Mouse (Mus musculus) right cerebral cortex, postnatal 25 days (tissue): ENCODE measurements at regions not wholly inside any gene's neighbourhood (a gene's known extent, or its start where the extent isn't known, plus 50 kb on each side); places are given as distances from the start of the nearest gene placed in this dataset.

ENCODE experiments used
- DNase-seq: peaks from one replicate; pipeline ENCODE4 v3.0.0; 2022

GRCm38 (mm10) chr10:97282841-97283496, 196.4 kb upstream of the Dcn start:
- no peak for DNase-seq

GRCm38 (mm10) chr10:97304791-97305355, 174.5 kb upstream of the Dcn start:
- no peak for DNase-seq

- no peak for DNase-seq
Observed at GRCm38 (mm10) chr10:97309580-97309979, 169.8 kb upstream of the Dcn start.

- DNase-seq, result no peak
Observed at GRCm38 (mm10) chr10:97312509-97312908, 166.9 kb upstream of the Dcn start.

- DNase-seq, result peak; percentile 90
Observed at GRCm38 (mm10) chr10:97312978-97313377, 166.4 kb upstream of the Dcn start.

GRCm38 (mm10) chr10:97313407-97313901, 166.0 kb upstream of the Dcn start:
- peak; percentile 89 for DNase-seq

- no peak for DNase-seq
Observed at GRCm38 (mm10) chr10:97332639-97333038, 146.8 kb upstream of the Dcn start.

- DNase-seq, result no peak
Observed at GRCm38 (mm10) chr10:97334044-97334443, 145.4 kb upstream of the Dcn start.

- DNase-seq, result no peak
Observed at GRCm38 (mm10) chr10:97334606-97335150, 144.7 kb upstream of the Dcn start.

GRCm38 (mm10) chr10:97338033-97338692, 141.2 kb upstream of the Dcn start:
- DNase-seq, result no peak

GRCm38 (mm10) chr10:97339866-97340706, 139.3 kb upstream of the Dcn start:
- no peak for DNase-seq

GRCm38 (mm10) chr10:97345347-97345746, 134.1 kb upstream of the Dcn start:
- DNase-seq, result peak; percentile 71

- no peak for DNase-seq
Observed at GRCm38 (mm10) chr10:97346949-97347348, 132.5 kb upstream of the Dcn start.

GRCm38 (mm10) chr10:97368625-97369024, 110.8 kb upstream of the Dcn start:
- DNase-seq, result no peak

GRCm38 (mm10) chr10:97375824-97376223, 103.6 kb upstream of the Dcn start:
- peak; percentile 12 for DNase-seq

- no peak for DNase-seq
Observed at GRCm38 (mm10) chr10:97376376-97376775, 103.0 kb upstream of the Dcn start.

GRCm38 (mm10) chr10:97381586-97381985, 97.8 kb upstream of the Dcn start:
- no peak for DNase-seq

- no peak for DNase-seq
Observed at GRCm38 (mm10) chr10:97383881-97384280, 95.5 kb upstream of the Dcn start.

GRCm38 (mm10) chr10:97387196-97387876, 92.1 kb upstream of the Dcn start:
- DNase-seq, result no peak

- DNase-seq, result no peak
Observed at GRCm38 (mm10) chr10:97389647-97390590, 89.5 kb upstream of the Dcn start.
